Mouse (Mus musculus) intestine, embryonic 16.5 days (tissue): ENCODE measurements at regions not wholly inside any gene's neighbourhood (a gene's known extent, or its start where the extent isn't known, plus 50 kb on each side); places are given as distances from the start of the nearest gene placed in this dataset.
A peak's percentile ranks its signal among the peaks of the same experiment; 100 is the strongest.

Experiments
- ATAC-seq: fragments of 200-750 bp; cut with Nextera tagmentation; 2 replicates; pipeline ENCODE4 v1.8.0; 2017; ENCODE audit warnings: moderate TSS enrichment, moderate library complexity
- H3K27ac ChIP-seq: fragments of 300-500 bp; sonication (generic); 2 replicates; pipeline ENCODE4 v1.5.1; 2014; ENCODE audit warnings: mild to moderate bottlenecking, low read length
- H3K27me3 ChIP-seq: fragments of 300-500 bp; sonication (generic); replicated peaks from 2 replicates; pipeline ENCODE4 v1.6.1; 2014; ENCODE audit warnings: low read length, control low read depth, mixed read lengths; ENCODE audit not compliant: control insufficient read depth, insufficient read depth
- H3K36me3 ChIP-seq: fragments of 300-500 bp; sonication (generic); 2 replicates; pipeline ENCODE4 v1.6.1; 2014; ENCODE audit warnings: low read length, control low read depth; ENCODE audit not compliant: control insufficient read depth, insufficient read depth
- H3K4me1 ChIP-seq: fragments of 300-500 bp; sonication (generic); 2 replicates; pipeline ENCODE4 v1.6.1; 2014; ENCODE audit warnings: low read length, control low read depth, mixed read lengths; ENCODE audit not compliant: control insufficient read depth, insufficient read depth
- H3K4me2 ChIP-seq: fragments of 300-500 bp; sonication (generic); 2 replicates; pipeline ENCODE4 v1.6.1; 2014; ENCODE audit warnings: low read depth, low read length, control low read depth
- H3K4me3 ChIP-seq: fragments of 300-500 bp; sonication (generic); 2 replicates; pipeline ENCODE4 v1.5.1; 2014; ENCODE audit warnings: mild to moderate bottlenecking, low read length
- H3K9ac ChIP-seq: fragments of 300-500 bp; sonication (generic); 2 replicates; pipeline ENCODE4 v1.6.1; 2014; ENCODE audit warnings: low read depth, low read length
- H3K9me3 ChIP-seq: fragments of 300-500 bp; sonication (generic); 2 replicates; pipeline ENCODE4 v1.6.1; 2016; ENCODE audit warnings: low read length, control low read depth; ENCODE audit not compliant: control insufficient read depth
- WGBS: fragments of 180-500 bp; shearing (Covaris S2); extraction: QIAGEN DNeasy Blood & Tissue Kit; methylation state at CpG from one replicate; pipeline ENCODE4 v1.1.7; 2014; 5-methylcytosine and 5-hydroxymethylcytosine counted together

- Histone ChIP-seq H3K27ac (no peak overlapping the region), H3K4me3 (no peak overlapping the region), H3K27me3 (no peaks in the 10 kb centered on the region), H3K9ac (no peak overlapping the region), H3K4me2 (no peak overlapping the region), H3K9me3 (no peaks in the 10 kb centered on the region), H3K36me3 (no peaks in the 10 kb centered on the region), H3K4me1 (no peaks in the 10 kb centered on the region)
- no peak for ATAC-seq
Measured at GRCm38 (mm10) chrX:92981141-92981540, 305.1 kb upstream of the Arx start.

GRCm38 (mm10) chrX:93002236-93002976 is 283.8 kb upstream of the Arx start:
- H3K36me3 ChIP-seq, result no peaks in the 10 kb centered on the region
- no peaks in the 10 kb centered on the region for H3K27me3 ChIP-seq
- no peaks in the 10 kb centered on the region for H3K9me3 ChIP-seq
- 66% methylated on average over 9 of the region's 9 CpGs for WGBS
- no peak for ATAC-seq
- H3K4me1 ChIP-seq, result no peaks in the 10 kb centered on the region
- H3K9ac ChIP-seq, result no peak overlapping the region
- H3K27ac ChIP-seq, result no peak overlapping the region
- H3K4me2 ChIP-seq, result no peak overlapping the region
- H3K4me3 ChIP-seq, result no peak overlapping the region

GRCm38 (mm10) chrX:93006681-93007080 is 279.6 kb upstream of the Arx start:
- no peak overlapping the region for H3K9ac ChIP-seq

GRCm38 (mm10) chrX:93011578-93011977 is 274.7 kb upstream of the Arx start:
- no peaks in the 10 kb centered on the region for H3K27me3 ChIP-seq
- H3K4me3 ChIP-seq, result no peak overlapping the region
- no peaks in the 10 kb centered on the region for H3K36me3 ChIP-seq
- no peak overlapping the region for H3K4me2 ChIP-seq
- no peak overlapping the region for H3K9ac ChIP-seq
- ATAC-seq, result no peak
- no peaks in the 10 kb centered on the region for H3K4me1 ChIP-seq
- 65% methylated on average over 2 of the region's 2 CpGs for WGBS
- no peaks in the 10 kb centered on the region for H3K9me3 ChIP-seq
- H3K27ac ChIP-seq, result no peak overlapping the region

More at GRCm38 (mm10) chrX:93006681-93007080, 279.6 kb upstream of the Arx start:
- Histone ChIP-seq H3K27ac (no peak overlapping the region), H3K27me3 (no peaks in the 10 kb centered on the region), H3K4me1 (no peaks in the 10 kb centered on the region), H3K4me2 (no peak overlapping the region), H3K36me3 (no peaks in the 10 kb centered on the region), H3K4me3 (no peak overlapping the region), H3K9me3 (no peaks in the 10 kb centered on the region)
- 75% methylated on average over 2 of the region's 2 CpGs for WGBS
- no peak for ATAC-seq

- H3K27ac ChIP-seq, result no peak overlapping the region
- H3K9me3 ChIP-seq, result no peaks in the 10 kb centered on the region
- no peak overlapping the region for H3K4me3 ChIP-seq
- no peaks in the 10 kb centered on the region for H3K36me3 ChIP-seq
- H3K27me3 ChIP-seq, result no peaks in the 10 kb centered on the region
- 68% methylated on average over 3 of the region's 3 CpGs for WGBS
- no peak overlapping the region for H3K9ac ChIP-seq
- ATAC-seq, result peak; percentile 55; the same call in 1 of the 2 replicates
- H3K4me2 ChIP-seq, result no peak overlapping the region
- no peaks in the 10 kb centered on the region for H3K4me1 ChIP-seq
Measured at GRCm38 (mm10) chrX:93016391-93016790, 269.9 kb upstream of the Arx start.

- Histone ChIP-seq H3K27ac (no peak overlapping the region), H3K36me3 (no peaks in the 10 kb centered on the region), H3K4me3 (no peak overlapping the region), H3K9ac (no peak overlapping the region), H3K27me3 (no peaks in the 10 kb centered on the region), H3K4me1 (no peaks in the 10 kb centered on the region), H3K9me3 (no peaks in the 10 kb centered on the region), H3K4me2 (no peak overlapping the region)
- no peak for ATAC-seq
- WGBS, result 86% methylated on average over 1 of the region's 1 CpGs
Measured at GRCm38 (mm10) chrX:93041096-93041495, 245.1 kb upstream of the Arx start.

- Histone ChIP-seq H3K4me2 (no peak overlapping the region), H3K4me1 (no peaks in the 10 kb centered on the region), H3K9ac (no peak overlapping the region), H3K36me3 (no peaks in the 10 kb centered on the region), H3K9me3 (no peaks in the 10 kb centered on the region), H3K27ac (no peak overlapping the region), H3K4me3 (no peak overlapping the region), H3K27me3 (no peaks in the 10 kb centered on the region)
- 70% methylated on average over 3 of the region's 3 CpGs for WGBS
- ATAC-seq, result no peak
Measured at GRCm38 (mm10) chrX:93042736-93043135, 243.5 kb upstream of the Arx start.

- Histone ChIP-seq H3K36me3 (no peaks in the 10 kb centered on the region), H3K4me3 (no peak overlapping the region), H3K9ac (no peak overlapping the region), H3K4me1 (no peaks in the 10 kb centered on the region), H3K9me3 (no peaks in the 10 kb centered on the region), H3K27ac (no peak overlapping the region), H3K4me2 (no peak overlapping the region), H3K27me3 (no peaks in the 10 kb centered on the region)
- no peak for ATAC-seq
- WGBS, result 68% methylated on average over 1 of the region's 1 CpGs
Measured at GRCm38 (mm10) chrX:93048967-93049754, 237.1 kb upstream of the Arx start.

- no peaks in the 10 kb centered on the region for H3K4me1 ChIP-seq
- no peak overlapping the region for H3K4me3 ChIP-seq
- H3K9me3 ChIP-seq, result no peaks in the 10 kb centered on the region
- H3K4me2 ChIP-seq, result no peak overlapping the region
- no peak overlapping the region for H3K27ac ChIP-seq
- no peak overlapping the region for H3K9ac ChIP-seq
- WGBS, result 66% methylated on average over 3 of the region's 3 CpGs
- H3K36me3 ChIP-seq, result no peaks in the 10 kb centered on the region
- H3K27me3 ChIP-seq, result no peaks in the 10 kb centered on the region
- ATAC-seq, result no peak
Measured at GRCm38 (mm10) chrX:93049755-93050143, 236.5 kb upstream of the Arx start.
